ENCODE assay signal across 9 mouse cellular contexts in genomic region chrX:150662809-150663208, GRCm38 (mm10). TPM values are rescaled to one million over a fixed set of nuclear protein-coding genes. Genes with fewer than 3 reads are reported as not detected.
DNase-seq lines count a peak whose midpoint lies in the region; ATAC-seq and TF ChIP-seq lines count a peak whose summit lies in the region.
"Had no signal": no experiment of that assay in that cellular context is flagged by ENCODE, and none has a peak within 500 bp of the region (broad histone marks: within the 10 kb centered on the region; RNA-seq: fewer than 3 reads in every experiment).

No protein-coding gene starts in this region.

- ATAC-seq in CD4-positive, CD25-positive, alpha-beta regulatory T cell, adult 4 months, result no peak
- ATAC-seq in hindbrain, embryonic 11.5 days (ENCODE audit: low FRiP score), result no peak
- no peak for ATAC-seq in hindbrain, embryonic 16.5 days
- ATAC-seq in midbrain, embryonic 16.5 days, result no peak

- H3K27me3 ChIP-seq in hindbrain, embryonic 11.5 days (ENCODE audit: control insufficient read depth, insufficient read depth, low read length), result no peaks in the 10 kb centered on the region
- H3K27me3 ChIP-seq in hindbrain, embryonic 16.5 days (replicated peaks; ENCODE audit: control insufficient read depth, insufficient read depth, low read length), result no peaks in the 10 kb centered on the region
- no peaks in the 10 kb centered on the region for H3K27me3 ChIP-seq in midbrain, embryonic 16.5 days (ENCODE audit: control insufficient read depth, insufficient read depth, low read depth, low read length)
- H3K27me3 ChIP-seq: midbrain, embryonic 12.5 days had no signal

- peak; percentile 19 for DNase-seq in CD4-positive, CD25-positive, alpha-beta regulatory T cell, adult 2 months (ENCODE audit: low read depth, low spot score)
- peak; percentile 5 for DNase-seq in hindbrain, embryonic 11.5 days (ENCODE audit: low spot score)
- peak; percentile 17 for DNase-seq in 3T3-L1 (ENCODE audit: low read depth, low spot score)
- no peak for DNase-seq in spleen, adult 12 weeks (ENCODE audit: low spot score)

- no peak overlapping the region for H3K4me2 ChIP-seq in hindbrain, embryonic 11.5 days (replicated peaks; ENCODE audit: low read depth, low read length)
- no peak overlapping the region for H3K4me2 ChIP-seq in hindbrain, embryonic 16.5 days (ENCODE audit: low read length)
- no peak overlapping the region for H3K4me2 ChIP-seq in midbrain, embryonic 16.5 days (ENCODE audit: low read length)
- H3K4me2 ChIP-seq: midbrain, embryonic 12.5 days had no signal

- H3K27ac ChIP-seq in hindbrain, embryonic 11.5 days (ENCODE audit: low read depth, low read length), result no peak overlapping the region
- H3K27ac ChIP-seq in hindbrain, embryonic 16.5 days (ENCODE audit: low read depth, low read length), result no peak overlapping the region
- H3K27ac ChIP-seq in cortical plate, adult 2 months (ENCODE audit: insufficient read depth, low read length), result no peak overlapping the region
- H3K27ac ChIP-seq in midbrain, embryonic 16.5 days (ENCODE audit: low read length), result no peak overlapping the region
- H3K27ac ChIP-seq: midbrain, embryonic 12.5 days had no signal

- WGBS in hindbrain, embryonic 11.5 days, result 30% methylated on average over 4 of the region's 4 CpGs
- 42% methylated on average over 4 of the region's 4 CpGs for WGBS in hindbrain, embryonic 16.5 days
- 31% methylated on average over 4 of the region's 4 CpGs for WGBS in midbrain, embryonic 16.5 days

- no peak overlapping the region for H3K9ac ChIP-seq in hindbrain, embryonic 11.5 days (ENCODE audit: low read depth, low read length)
- H3K9ac ChIP-seq in hindbrain, embryonic 16.5 days (ENCODE audit: low read depth, low read length), result no peak overlapping the region
- H3K9ac ChIP-seq in midbrain, embryonic 16.5 days (ENCODE audit: low read depth, low read length), result no peak overlapping the region
- H3K9ac ChIP-seq: midbrain, embryonic 12.5 days had no signal

- no peak for TF ChIP-seq POLR2A in cortical plate, adult 2 months (IDR thresholded peaks at IDR 0.05; ENCODE audit: extremely low read depth, insufficient read depth, low read length)

- no peaks in the 10 kb centered on the region for H3K9me3 ChIP-seq in hindbrain, embryonic 11.5 days (ENCODE audit: control insufficient read depth, low read length)
- H3K9me3 ChIP-seq in hindbrain, embryonic 16.5 days (ENCODE audit: control insufficient read depth, low read length), result no peaks in the 10 kb centered on the region
- H3K9me3 ChIP-seq in midbrain, embryonic 16.5 days (replicated peaks; ENCODE audit: control insufficient read depth, low read length, poor library complexity, severe bottlenecking), result no peaks in the 10 kb centered on the region
- H3K9me3 ChIP-seq: midbrain, embryonic 12.5 days had no signal

- H3K4me1 ChIP-seq in hindbrain, embryonic 11.5 days (replicated peaks; ENCODE audit: control insufficient read depth, insufficient read depth, low read length), result no peaks in the 10 kb centered on the region
- H3K4me1 ChIP-seq in hindbrain, embryonic 16.5 days (ENCODE audit: control insufficient read depth, insufficient read depth, low read depth, low read length), result no peaks in the 10 kb centered on the region
- H3K4me1 ChIP-seq in cortical plate, adult 2 months (ENCODE audit: control insufficient read depth, insufficient read depth, low read length), result no peaks in the 10 kb centered on the region
- H3K4me1 ChIP-seq in midbrain, embryonic 16.5 days (ENCODE audit: control insufficient read depth, insufficient read depth, low read length), result no peaks in the 10 kb centered on the region
- H3K4me1 ChIP-seq: midbrain, embryonic 12.5 days had no signal

- no peak overlapping the region for H3K4me3 ChIP-seq in hindbrain, embryonic 11.5 days (ENCODE audit: low read depth, low read length)
- H3K4me3 ChIP-seq in hindbrain, embryonic 16.5 days (ENCODE audit: low read length), result no peak overlapping the region
- H3K4me3 ChIP-seq in cortical plate, adult 2 months (ENCODE audit: insufficient read depth, low read length), result no peak overlapping the region
- no peak overlapping the region for H3K4me3 ChIP-seq in midbrain, embryonic 16.5 days (ENCODE audit: low read depth, low read length)
- H3K4me3 ChIP-seq: midbrain, embryonic 12.5 days had no signal

- TF ChIP-seq CTCF in cortical plate, adult 2 months (IDR thresholded peaks at IDR 0.05; ENCODE audit: extremely low read depth, insufficient read depth, low read length), result 0 out of 2 replicates have a peak, but pooled peaks have one; percentile 14

- no peaks in the 10 kb centered on the region for H3K36me3 ChIP-seq in hindbrain, embryonic 11.5 days (ENCODE audit: control insufficient read depth, insufficient read depth, low read length)
- no peaks in the 10 kb centered on the region for H3K36me3 ChIP-seq in hindbrain, embryonic 16.5 days (ENCODE audit: control insufficient read depth, insufficient read depth, low read length)
- H3K36me3 ChIP-seq in midbrain, embryonic 16.5 days (ENCODE audit: control insufficient read depth, insufficient read depth, low read length), result no peaks in the 10 kb centered on the region
- H3K36me3 ChIP-seq: midbrain, embryonic 12.5 days had no signal

RNA-seq across cellular contexts. Expression of gene Tro, which starts 5.4 kb away (rescaled TPM):
- polyA plus RNA-seq in CD4-positive, CD25-positive, alpha-beta regulatory T cell, adult 4 months (2017; shearing (Covaris generic)), result under 1 TPM in 1 of 2 experiments, not detected in 1; 0.19 TPM
- 39.5 and 50.4 TPM in 2 replicates for polyA plus RNA-seq in hindbrain, embryonic 11.5 days (2014; fragmentation: Nextera tagmentation; extraction: Ambion mirVana)
- 73.6 and 86.1 TPM in 2 replicates for polyA plus RNA-seq in hindbrain, embryonic 16.5 days (2015; fragmentation: Nextera tagmentation; extraction: Ambion mirVana)
- 92.1 and 95.7 TPM in 2 replicates for polyA plus RNA-seq in cortical plate, adult 2 months (2012; rRNA removed)
- 100 and 102 TPM in 2 replicates for polyA plus RNA-seq in midbrain, embryonic 16.5 days (2015; fragmentation: Nextera tagmentation; extraction: Ambion mirVana)

Comparison
In these comparisons a context has a peak if more than half of its experiments do, and no peak if none do; other contexts are left out.
1. RNA of gene Tro, which starts 5.4 kb away (polyA plus RNA-seq): 100 to 102 TPM in midbrain, embryonic 16.5 days, 92.1 to 95.7 TPM in cortical plate, adult 2 months, 73.6 to 86.1 TPM in hindbrain, embryonic 16.5 days and 39.5 to 50.4 TPM in hindbrain, embryonic 11.5 days; 0.19 TPM in CD4-positive, CD25-positive, alpha-beta regulatory T cell, adult 4 months; every median in the first group is over 10 times any median in the second.